Mouse (Mus musculus) layer of hippocampus, adult 9-11 months (tissue): ENCODE data around the gene Spryd4.
A peak's percentile ranks its signal among the peaks of the same experiment; 100 is the strongest.
"Not testable (repeated sequence)": the region's sequence is repeated elsewhere in the genome, so short reads cannot be mapped to it uniquely, and the experiment has no call there.

ENCODE experiments used
- DNase-seq: peaks from one replicate; pipeline ENCODE4 v3.0.0; 2022

Gene Spryd4

DNA sequence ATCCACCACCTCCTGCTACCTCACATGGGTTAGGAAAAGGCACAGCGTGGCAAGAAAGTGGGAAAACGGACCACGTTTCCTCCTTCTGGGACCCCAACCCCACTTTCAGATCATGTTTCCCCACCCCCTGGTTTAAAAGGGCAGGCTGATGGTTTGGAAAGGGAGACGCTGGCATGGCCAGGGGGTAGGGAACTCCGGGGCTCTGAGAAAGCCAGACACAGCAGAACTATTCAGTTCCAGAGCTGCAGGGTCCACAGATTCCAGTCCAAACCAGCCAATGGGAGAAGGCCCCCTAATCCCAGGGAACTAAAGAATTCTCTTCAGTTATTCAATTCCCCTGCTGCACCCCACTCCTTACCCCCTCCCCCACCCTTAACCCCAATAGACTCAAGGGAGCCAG, 13.5 kb upstream of the Spryd4 start:
- no peak for DNase-seq

DNA sequence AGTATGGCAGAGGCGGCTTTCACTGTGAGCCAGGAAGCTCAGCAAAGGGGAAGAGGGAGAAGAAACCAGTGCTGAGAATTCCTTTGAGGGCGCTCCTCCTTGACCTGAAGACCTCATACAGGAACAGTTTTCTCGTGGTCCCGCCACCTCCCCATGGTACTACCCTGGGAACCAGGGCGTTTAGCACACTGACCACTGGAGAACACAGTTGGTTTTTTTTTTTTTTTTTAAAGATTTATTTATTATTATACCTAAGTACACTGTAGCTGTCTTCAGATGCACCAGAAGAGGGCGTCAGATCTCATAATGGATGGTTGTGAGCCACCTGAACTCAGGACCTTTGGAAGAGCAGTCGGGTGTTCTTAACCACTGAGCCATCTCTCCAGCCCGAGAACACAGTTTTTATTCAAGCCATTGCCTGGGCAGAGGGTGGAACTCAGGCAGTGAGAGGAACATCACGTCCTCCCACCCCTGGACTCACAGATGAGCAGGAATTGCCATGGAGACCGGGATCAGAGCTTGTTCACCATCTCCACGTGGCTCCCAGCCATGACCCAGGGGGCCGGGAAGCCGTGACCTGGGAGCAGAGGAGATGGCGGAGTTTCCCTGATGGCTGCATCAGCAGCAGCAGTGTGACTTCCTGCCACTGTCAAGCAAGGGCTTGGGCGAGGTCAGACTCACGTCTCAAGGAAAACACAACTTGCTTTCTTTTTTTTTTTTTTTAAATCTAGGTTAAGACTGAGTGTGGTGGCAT, 10.1 kb upstream of the Spryd4 start:
- DNase-seq: no peak

DNA sequence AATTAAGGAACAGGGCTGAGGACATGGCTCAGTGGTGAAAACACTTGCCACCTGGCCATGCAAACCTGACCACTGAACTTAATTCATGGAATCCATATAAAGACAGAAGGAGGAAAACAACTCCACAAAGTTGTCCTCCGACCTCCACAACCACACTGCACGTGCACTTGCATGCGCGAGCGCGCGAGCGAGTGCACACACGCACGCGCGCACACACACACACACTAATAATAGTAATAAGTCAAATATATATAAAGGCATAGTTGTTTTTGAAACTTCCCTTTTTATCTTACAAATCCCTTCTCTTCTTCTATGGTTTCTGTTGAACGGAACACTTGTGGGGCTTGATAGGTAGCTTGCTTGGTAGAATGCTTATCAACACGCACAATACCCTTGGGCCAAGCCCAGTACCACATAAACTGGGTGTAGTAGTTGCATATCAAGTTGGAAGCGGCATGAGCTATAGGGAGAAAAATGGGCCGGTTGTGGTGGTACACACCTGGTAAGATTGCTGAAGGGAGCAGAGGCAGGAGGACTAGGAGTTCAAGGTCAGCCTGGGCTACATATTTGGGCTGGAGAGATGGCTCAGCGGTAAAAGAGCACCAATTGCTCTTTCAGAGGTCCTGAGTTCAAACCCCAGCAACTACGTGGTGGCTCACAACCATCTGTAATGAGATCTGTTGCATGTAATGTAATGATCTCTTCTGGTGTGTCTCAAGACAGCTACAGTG, 6.9 kb upstream of the Spryd4 start:
- DNase-seq: no peak

DNA sequence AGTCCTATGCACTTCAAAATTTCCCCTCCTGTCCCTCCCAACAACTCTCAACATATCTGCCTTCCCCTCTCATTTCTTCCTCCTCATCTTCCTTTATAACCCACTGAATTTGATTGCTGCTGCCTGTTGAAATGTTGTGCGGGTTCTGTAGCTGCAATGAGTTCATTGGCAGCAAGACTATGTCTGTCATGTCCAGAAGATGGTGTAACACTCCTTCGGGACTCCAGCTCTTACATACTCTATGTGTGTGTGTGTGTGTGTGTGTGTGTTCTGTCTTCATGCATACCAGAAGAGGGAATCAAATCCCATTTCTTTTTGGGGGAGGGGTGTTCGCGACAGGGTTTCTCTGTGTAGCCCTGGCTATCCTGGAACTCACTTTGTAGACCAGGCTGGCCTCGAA, 3.4 kb upstream of the Spryd4 start:
- no peak for DNase-seq

DNA sequence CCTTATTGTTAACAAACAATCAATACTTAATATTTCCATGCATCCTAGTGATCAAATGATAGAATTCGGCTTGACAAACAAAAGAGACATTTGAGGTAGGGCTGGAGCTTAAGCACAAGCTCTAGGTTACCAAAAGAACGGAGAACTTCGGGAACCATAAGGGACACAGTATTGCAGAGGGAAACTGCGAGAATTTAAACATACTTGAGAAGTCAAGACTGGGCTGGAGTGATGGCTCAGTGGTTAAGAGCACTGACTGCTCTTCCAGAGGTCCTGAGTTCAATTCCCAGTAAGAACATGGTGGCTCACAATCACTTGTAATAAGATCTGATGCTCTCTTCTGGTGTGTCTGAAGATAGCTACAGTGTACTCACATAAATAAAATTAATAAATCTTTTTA, 2.5 kb upstream of the Spryd4 start:
- DNase-seq: not testable (repeated sequence)

DNA sequence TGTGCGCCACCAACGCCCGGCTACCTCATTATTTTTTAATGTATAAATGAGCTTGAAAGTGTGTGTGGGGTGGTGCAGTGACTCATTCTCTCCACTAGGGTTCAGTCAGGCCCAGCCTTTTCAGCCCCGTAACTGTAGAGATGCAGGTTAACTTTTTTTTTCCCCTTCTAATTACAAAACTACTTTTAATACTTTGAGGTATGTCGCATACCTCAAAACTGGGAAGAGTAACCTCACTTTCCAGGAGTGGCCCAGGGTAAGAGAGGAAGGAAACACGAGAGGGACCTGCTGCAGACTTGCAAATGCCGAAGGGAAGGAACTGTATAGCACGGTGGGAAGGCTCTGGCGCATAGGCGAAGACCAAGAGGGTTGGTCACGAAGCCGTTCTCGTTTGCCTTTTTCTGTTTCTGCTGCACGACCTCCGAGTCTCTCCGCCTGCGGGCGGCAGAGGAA, 1.3 kb upstream of the Spryd4 start:
- no peak for DNase-seq

DNA sequence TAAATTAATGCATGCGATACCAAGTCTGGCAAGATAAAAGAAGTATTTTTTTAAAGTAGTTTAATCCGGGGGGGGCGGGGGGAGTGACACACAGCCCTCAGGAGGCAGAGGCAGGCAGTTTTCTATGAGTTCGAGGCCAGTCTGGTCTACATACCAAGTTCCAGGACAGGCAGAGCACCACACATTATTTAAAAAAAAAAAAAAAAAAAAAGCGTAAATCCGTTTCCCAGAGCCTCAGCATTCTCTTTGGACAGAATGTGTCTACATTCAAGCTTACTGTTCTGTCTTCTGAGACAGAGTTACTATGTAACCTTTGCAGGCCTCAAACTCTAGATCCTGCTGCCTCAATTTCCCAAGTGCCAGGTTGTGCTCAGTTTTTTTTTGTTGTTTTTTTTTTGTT, 541 bp upstream of the Spryd4 start:
- DNase-seq: no peak

DNA sequence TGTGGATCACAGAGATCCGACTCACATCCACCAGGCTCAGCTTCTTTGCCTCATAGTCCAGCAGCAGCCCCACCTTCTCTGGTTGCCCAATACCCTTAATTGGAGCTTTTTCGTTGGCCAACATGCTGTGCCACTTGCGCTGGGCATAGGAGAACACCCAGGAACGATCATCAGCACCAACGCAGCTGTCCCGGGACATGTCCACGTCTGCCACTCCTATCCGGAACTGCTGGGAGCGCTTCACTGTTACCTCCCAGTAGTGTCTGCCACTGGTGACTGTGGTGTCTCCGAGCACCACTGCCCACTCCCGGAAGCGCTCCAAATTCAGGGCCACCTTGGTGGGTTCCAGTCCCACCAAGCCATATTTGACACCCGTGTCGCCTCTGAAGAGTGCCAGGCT, 653 bp downstream of the Spryd4 start:
- DNase-seq: no peak

DNA sequence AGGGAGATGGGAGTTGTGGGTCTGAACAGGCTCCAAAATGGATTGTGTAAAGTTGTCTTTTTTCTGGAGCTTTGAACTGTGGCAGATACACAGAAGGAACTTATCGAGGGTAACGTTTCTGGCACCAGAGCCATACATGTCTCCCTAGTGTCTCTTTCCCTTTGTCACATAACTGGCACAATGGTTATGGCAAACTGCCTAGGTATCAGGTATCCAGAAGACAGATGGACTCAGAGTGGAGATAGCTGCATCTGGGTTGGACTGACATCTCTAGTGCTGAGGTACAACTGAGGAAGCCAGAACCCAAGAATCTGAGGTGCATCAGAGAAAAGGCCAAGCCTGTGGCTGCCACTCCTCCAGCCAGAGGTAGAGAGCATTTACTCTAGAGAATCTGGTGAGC, 1.5 kb downstream of the Spryd4 start:
- no peak for DNase-seq

DNA sequence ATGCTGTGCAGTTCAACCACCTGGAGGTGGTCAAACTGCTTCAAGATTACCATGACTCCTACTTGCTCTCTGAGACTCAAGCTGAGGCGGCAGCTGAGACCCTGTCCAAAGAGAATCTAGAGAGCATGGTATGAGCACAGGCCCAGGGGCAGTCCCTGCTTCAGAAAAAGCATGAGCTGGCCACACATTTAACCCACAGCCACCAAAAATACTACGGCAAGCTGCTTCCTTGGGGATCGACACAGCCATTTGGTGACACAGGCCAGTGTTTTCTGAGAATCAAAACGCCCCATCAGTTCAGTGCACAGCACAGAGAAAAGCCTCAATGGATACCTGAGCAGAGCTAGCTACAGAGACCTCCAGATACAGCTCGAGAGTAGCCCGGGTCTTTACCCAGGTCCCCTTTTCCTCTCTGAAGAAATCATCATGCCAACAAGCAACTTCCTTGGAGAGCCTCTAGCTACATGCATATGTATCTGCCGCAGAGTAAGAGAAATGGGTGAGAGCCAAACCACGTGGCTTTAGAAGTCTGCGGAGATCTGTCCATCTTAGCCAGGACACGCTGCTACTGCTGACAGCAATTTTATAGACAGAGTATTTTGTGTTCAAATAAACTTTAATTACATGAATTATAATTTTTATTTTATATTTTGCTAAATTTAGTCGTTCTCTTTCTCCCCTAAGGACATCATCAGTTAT, 2.1 kb downstream of the Spryd4 start:
- no peak for DNase-seq

DNA sequence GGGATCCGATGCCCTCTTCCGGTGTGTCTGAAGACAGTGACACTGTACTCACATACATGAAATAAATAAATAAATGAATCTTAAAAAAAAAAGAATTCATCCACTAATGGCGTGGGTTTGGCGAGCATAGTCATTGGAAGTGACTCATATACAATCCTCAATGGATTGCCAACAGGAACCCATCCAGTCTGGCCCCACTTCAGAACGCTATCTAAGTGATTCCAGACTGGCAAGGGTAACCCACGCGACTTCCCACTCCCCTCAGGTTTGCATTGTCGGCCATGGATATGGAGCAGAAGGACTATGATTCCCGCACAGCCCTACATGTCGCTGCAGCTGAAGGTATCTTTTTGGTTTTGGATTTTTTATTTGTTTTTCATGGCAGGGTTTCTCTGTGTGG, 3.3 kb downstream of the Spryd4 start:
- peak; percentile 46 for DNase-seq

DNA sequence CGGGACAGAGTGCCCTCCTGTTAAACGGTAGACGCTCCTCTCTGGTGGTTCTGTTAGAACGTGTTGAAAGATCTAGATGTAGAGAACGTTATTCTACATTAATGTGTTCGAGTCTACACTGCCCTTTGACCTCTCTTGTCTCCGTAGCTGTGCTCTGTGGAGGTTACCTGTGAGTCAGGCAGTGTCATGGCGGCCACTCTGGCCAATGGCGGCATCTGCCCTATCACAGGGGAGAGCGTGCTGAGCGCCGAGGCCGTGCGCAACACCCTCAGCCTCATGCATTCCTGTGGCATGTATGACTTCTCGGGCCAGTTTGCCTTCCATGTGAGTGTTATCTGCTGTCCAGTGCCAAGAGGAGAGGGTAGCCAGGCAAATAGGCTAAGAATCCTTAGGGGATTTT, 6.7 kb downstream of the Spryd4 start:
- DNase-seq: no peak

DNA sequence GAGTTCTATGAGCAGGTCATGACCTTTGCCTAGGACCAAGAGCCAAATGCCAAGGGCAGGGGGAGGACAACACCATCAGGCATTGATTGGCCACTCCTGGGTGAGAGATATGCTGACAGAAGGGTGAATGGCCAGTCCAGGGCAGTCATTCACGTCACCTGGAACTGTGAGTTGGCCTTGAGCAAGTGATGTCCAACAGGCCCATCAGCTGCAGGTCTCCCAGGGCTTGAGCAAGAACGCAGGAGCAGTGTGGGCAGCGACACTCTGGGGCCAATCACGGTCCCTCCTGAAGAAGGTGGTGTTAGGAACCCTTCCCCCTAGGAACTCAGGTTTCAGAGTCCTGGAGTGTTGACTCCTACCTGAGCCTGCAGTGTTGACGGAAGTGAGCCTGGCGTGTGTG, 9.8 kb downstream of the Spryd4 start:
- DNase-seq: no peak

DNA sequence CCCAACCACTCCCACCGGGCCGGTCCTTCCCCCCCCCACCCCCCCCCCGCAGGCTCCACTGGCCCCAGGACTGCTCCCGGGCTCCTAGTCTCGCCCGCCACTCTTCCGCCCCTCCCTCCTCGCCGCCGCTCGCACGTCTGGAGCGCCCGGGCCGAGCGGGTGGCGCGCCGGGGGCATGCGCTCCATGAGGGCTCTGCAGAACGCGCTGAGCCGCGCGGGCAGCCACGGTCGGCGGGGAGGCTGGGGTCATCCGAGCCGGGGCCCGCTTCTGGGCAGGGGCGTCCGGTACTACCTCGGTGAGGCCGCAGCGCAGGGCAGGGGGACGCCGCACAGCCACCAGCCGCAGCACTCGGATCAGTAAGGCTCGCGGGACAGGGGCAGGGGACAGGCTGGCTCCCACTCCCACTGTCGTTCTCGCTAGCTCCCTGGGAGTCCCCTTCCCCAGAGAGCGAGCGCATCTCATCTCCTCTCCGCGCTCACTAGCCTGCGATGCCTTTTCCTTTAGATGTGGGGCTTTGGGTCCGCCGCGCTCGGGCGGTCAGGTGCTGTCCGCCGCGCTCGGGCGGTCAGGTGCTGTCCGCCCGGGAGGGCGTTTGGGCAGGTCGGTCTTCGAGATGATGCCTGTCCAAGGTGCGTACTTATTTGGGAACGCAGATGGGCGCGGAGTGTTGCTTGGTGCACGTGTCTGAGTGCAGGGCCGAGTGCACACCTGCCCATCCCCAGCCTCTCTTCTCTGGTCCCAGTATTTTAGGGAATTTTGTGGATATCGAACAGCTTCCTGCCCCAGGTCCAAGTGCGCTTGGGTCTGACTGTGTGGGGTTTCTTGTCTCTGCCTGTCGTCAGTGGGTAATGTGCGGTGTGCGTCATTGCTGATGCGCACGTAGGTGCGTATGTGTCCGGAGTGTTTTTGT, 16.8 kb downstream of the Spryd4 start:
- peak; percentile 46 for DNase-seq

DNA sequence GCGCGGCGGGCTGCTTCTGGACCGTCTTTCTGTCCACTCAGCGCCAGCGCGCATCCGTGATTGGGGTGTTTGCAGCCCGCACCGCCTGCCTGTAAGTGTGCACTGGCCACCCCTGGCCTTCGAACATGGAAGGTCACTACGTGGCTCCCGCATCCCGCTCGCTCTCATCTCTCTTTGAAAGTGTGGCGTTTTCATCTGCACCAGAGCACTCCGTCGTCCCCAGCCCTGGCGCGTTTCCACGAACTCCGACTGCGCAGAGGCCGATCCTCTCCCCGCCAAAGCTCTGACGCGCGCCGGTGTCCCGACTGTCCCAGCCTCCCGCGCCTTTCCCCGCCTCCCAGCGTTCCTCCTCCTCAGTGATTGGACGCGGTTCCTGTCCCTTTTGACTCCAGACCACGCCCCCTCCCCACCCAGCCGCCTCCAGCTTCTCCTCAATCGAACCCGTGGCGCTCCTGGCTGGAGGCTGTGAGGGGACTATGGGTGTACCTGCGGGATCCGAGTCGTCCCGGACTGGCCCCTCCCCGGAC, 17.5 kb downstream of the Spryd4 start, which contains the start of gene Gls2:
Gls2 (plus strand) TSS at position 434 of the 527 bp plus-strand sequence.
- peak; percentile 97 for DNase-seq

DNA sequence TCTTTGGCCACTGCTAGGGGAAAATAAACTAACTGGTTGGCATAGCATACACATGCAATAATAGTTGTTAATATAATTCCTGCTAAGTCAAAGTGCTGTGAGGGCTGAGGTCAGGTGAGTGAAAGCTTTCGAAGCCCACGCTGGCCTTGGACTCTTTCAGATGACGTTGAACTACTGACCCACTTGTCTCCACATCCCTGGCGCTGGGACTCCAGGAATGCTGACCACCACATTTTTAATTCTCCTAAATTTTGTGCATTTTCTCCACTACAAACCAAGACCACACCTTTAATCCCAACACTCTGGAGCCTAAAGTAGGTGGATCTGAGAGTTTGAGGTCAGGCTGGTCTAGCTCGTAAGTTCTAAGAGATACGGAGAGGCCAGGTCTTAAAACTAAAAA, 18.5 kb downstream of the Spryd4 start:
- no peak for DNase-seq

DNA sequence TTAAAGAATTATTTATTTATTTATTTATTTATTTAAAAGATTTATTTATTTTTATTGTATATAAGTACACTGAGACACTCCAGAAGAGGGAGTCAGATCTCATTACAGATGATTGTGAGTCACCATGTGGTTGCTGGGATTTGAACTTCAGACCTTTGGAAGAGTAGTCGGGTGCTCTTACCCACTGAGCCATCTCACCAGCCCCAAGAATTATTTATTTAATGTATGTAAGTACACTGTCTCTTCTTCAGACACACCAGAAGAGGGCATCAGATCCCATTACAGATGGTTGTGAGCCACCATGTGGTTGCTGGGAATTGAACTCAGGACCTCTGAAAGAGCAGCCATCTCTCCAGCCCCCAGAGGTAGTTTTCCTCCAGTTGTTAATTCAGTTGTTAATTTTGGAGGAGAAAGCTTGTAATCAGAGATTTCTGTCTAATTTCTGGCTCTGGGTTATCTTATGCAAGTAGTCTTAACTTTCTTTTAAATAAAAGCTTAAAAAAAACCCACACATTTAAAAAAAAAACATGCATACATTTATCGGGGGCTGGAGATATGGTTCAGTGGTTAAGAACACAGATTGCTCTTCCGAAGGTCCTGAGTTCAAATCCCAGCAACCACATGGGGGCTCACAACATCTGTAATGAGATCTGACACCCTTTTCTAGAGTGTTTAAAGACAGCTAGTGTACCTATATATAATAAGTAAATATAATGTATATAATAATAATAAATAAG, 19.4 kb downstream of the Spryd4 start:
- not testable (repeated sequence) for DNase-seq

DNA sequence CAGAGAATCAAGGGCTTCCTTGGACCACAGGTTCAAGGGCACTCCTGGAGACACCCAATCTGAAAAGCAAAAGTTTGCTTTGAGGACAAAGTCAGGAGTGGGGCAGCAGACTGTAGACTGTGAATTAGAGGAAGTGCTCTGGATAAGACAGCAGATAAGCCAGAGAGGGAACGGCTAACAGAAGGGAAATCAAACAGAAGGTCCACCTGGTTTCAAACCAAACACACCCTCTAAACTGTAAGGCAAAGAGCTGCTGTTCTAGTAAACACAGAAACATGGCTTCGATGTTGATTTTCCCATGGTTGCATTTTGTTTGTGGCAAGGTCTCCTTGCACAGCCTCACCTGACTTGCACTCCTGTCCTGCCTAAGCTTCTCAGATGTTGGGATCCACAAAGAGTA, 20.1 kb downstream of the Spryd4 start:
- no peak for DNase-seq

DNA sequence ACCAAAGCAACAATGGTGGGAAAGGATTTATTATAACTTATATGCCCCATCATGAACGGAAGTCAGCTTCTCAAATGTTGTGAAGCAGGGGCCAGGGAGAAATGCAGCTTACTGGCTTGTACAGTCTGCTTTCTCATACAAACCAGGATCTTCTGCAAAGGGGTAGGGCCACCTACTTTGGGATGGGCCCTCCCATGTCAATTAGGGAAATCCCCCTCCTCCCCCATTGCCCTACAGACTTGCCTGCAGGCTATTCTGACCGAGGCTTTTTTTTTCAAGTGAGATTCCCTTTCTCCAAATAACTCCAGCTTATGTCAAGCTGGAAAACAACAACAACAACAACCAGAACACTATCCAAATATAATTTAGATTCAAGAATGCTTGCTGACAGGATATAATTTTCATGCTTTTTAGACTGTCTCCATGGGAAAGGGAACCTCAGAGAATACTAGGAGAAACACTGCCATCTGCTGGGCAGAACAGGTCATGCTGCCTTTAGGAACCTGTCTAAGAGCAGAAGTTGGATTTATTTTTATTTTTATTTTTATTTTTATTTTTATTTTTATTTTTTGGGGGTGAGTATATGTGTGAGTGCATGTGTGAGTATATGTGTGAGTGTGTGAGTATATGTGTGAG, 23.2 kb downstream of the Spryd4 start:
- peak; percentile 70 for DNase-seq

DNA sequence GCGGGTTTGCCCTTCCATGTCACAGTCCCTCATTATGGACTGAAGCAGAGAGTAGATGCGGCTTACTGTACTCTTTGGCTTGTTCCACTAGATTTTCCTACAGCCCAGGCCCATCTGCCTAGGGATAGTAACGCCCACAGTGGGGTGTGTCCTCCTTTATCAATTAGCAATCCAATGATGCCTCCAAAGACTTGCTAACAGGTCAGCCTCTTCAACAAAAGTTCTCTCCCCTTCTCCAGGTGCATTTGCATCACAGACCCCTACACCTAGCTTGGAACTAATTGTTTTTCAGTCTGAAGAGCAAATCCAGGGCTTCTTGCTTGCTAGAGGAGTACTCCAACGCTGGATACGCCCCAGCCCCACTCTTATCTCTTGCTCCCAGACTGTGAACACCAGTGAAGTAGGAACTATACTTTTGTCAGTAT, 24.4 kb downstream of the Spryd4 start:
- DNase-seq: no peak

DNA sequence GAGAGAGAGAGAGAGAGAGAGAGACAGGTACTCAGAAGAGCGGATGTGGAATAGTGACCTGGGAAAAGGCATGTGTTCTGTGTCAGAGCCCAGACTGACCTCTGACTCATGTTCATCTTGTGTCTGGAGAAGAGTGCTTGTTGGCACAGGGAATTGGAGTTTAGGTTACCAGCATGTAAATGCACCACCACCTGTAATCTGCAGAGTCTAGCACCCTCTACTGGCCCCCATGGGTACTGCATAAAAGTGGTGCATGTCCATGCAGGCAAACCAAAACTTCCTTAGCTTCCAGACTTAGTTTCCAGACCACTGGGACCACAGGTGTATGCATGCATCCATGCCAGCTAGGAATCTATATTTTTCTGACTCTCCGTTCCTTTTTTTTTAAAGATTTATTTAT, 25.6 kb downstream of the Spryd4 start:
- peak; percentile 45 for DNase-seq
